Mouse (Mus musculus) midbrain, embryonic 10.5 days (tissue): ENCODE measurements around the gene Evi2. TPM values are rescaled to one million over a fixed set of nuclear protein-coding genes. Genes with fewer than 3 reads are reported as not detected.
A peak's percentile ranks its signal among the peaks of the same experiment; 100 is the strongest.

Source experiments
- DNase-seq: peaks from one replicate; pipeline ENCODE4 v3.0.0-alpha.2; 2017; ENCODE audit warnings: low spot score
- H3K27ac ChIP-seq: fragments of 300-500 bp; sonication (generic); replicated peaks from 2 replicates; pipeline ENCODE4 v1.5.1; 2016; ENCODE audit warnings: mild to moderate bottlenecking
- H3K27me3 ChIP-seq: fragments of 300-500 bp; sonication (generic); 2 replicates; pipeline ENCODE4 v1.6.1; 2016; ENCODE audit warnings: low read depth, mild to moderate bottlenecking; ENCODE audit not compliant: poor library complexity, severe bottlenecking
- H3K36me3 ChIP-seq: fragments of 300-500 bp; sonication (generic); 2 replicates; pipeline ENCODE4 v1.6.1; 2016; ENCODE audit warnings: mild to moderate bottlenecking, moderate library complexity
- H3K4me1 ChIP-seq: fragments of 300-500 bp; sonication (generic); 2 replicates; pipeline ENCODE4 v1.6.1; 2016
- H3K4me3 ChIP-seq: fragments of 300-500 bp; sonication (generic); 2 replicates; pipeline ENCODE4 v1.5.1; 2016; ENCODE audit warnings: mild to moderate bottlenecking, moderate library complexity
- H3K9me3 ChIP-seq: fragments of 300-500 bp; sonication (generic); replicated peaks from 2 replicates; pipeline ENCODE4 v1.6.1; 2016; ENCODE audit warnings: mild to moderate bottlenecking
- WGBS: fragments of 180-500 bp; shearing (Covaris S2); methylation state at CpG from one replicate; pipeline ENCODE4 v1.1.7; 2016; 5-methylcytosine and 5-hydroxymethylcytosine counted together
- polyA plus RNA-seq: library from polyadenylated mRNA; unstranded; fragments of >200 nt; fragmentation: Nextera tagmentation; extraction: Ambion mirVana; gene quantifications from 2 replicates; pipeline ENCODE4 v1.2.1, GENCODE M21; 2016

Gene Evi2
- polyA plus RNA-seq, 1 experiment from 2014 or later: 1.5 TPM

DNA sequence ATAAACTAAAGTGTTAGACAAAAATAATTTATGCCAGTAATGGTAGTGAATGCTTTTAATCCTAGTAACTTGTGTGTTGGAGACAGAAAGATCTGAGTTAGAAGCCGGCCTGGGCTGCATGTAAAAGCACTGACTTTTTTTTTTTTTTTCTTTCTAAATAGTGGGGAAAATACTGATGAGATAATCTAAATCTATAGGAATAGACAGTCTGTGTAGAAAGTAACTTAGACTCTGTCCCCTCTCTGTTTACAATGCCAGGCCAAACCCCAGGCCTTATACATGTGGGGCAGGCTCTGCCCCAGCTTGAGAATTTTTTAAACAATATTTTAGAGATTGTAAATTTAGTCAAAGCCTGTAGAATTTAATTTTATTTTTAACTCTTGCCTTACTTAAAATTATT lies 7.4 kb downstream of the Evi2 start:
- DNase-seq: no peak
- H3K9me3 ChIP-seq: no peaks in the 10 kb centered on the region

DNA sequence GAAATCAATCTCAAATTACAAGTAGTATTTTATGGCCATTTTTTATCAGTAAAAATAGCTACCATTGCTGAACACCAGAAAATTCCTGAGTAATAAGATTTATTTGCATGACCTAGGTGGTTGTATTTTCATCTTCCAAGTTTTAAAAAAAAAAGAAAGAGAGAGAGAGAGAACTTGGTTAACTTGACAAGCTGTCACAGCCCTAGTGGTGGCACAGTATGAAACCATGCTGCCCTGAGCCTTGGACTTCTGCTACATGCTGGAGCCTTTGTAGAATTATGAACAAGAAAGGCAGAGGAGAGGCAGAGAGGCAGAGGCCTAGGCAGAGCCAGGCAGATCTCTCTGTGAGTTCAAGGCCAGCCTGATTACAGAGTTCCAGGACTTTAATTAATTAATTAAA lies 8.5 kb downstream of the Evi2 start:
- H3K36me3 ChIP-seq: peaks cover 14% of the 10 kb centered on the region
- H3K9me3 ChIP-seq: no peaks in the 10 kb centered on the region
- no peaks in the 10 kb centered on the region for H3K27me3 ChIP-seq
- H3K4me1 ChIP-seq: no peaks in the 10 kb centered on the region
- DNase-seq: no peak
- no peak overlapping the region for H3K27ac ChIP-seq
- H3K4me3 ChIP-seq: no peak overlapping the region

More for the DNA sequence above, 7.4 kb downstream of the Evi2 start:
- Histone ChIP-seq H3K4me3 (no peak overlapping the region), H3K27me3 (no peaks in the 10 kb centered on the region), H3K4me1 (no peaks in the 10 kb centered on the region), H3K36me3 (peaks cover 23% of the 10 kb centered on the region), H3K27ac (no peak overlapping the region)
- 89% methylated on average over 1 of the region's 1 CpGs for WGBS

DNA sequence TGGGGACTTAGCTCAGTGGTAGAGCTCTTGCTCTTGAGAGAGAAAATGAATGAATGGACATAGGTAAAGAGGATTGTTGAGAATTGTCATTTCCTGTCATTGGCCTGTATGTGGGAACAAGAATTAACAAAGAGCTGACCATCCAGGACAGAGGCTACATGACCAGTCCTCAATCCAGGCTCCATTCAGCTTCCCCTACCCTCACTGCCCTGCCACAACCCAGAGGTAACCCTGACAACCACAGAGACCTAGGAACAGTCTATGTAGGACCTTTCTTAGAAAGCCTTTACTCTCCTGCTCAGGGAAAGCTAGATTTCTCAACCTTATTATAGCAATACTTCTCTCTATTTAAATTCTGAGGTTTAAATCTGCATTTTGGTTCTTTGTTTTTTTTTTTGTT lies 9.6 kb downstream of the Evi2 start:
- Histone ChIP-seq H3K4me3 (no peak overlapping the region), H3K4me1 (no peaks in the 10 kb centered on the region), H3K27ac (no peak overlapping the region), H3K36me3 (peaks cover 14% of the 10 kb centered on the region; the same call in 1 of the 2 replicates), H3K9me3 (no peaks in the 10 kb centered on the region), H3K27me3 (no peaks in the 10 kb centered on the region)
- no peak for DNase-seq

DNA sequence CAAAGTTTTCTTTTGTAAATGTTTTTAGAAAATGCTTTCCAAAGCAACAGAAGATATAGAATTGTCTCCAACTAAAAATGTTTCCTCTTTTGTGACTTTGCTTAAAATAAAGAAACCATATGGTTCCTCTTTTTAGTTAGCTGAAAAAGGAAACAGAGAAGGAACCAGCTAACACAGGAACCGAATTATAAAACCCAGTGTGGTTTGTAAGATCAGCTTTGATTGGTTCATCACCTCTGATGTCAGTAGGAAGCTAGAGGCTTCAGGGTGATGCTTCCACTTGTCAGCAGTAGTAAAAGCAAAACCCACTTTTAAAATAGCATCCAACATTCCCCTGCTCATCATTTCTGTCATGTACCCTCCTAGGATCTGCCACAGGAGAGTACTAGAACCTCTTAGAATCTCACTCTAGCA lies 10.5 kb downstream of the Evi2 start:
- 86% methylated on average over 1 of the region's 1 CpGs for WGBS
- H3K36me3 ChIP-seq: peaks cover 11% of the 10 kb centered on the region; the same call in 1 of the 2 replicates
- no peak for DNase-seq
- no peaks in the 10 kb centered on the region for H3K9me3 ChIP-seq
- no peaks in the 10 kb centered on the region for H3K27me3 ChIP-seq
- H3K4me3 ChIP-seq: no peak overlapping the region
- H3K27ac ChIP-seq: no peak overlapping the region
- no peaks in the 10 kb centered on the region for H3K4me1 ChIP-seq

DNA sequence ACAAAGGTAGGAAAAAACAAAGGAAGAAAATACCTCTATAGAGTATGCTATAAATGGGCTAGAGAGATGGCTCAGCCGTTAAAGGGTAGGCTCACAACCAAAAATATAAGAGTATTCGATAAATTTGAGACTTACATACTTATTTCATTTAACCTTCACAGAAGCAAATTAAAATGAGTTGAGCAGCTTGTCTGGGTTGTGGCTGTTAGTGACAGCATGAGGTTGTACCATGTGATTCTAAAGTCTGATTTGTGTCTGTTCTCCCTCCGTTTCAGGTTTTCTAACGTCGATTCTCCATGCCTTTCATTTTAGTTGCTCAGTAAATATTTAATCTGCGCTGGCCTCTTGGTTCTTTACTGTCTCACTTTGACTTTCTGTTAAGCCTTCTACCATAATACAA lies 11.1 kb downstream of the Evi2 start:
- Histone ChIP-seq H3K9me3 (no peaks in the 10 kb centered on the region), H3K36me3 (peaks cover 7% of the 10 kb centered on the region), H3K4me3 (no peak overlapping the region), H3K27ac (no peak overlapping the region), H3K4me1 (no peaks in the 10 kb centered on the region), H3K27me3 (no peaks in the 10 kb centered on the region)
- no peak for DNase-seq
- 91% methylated on average over 6 of the region's 6 CpGs for WGBS

DNA sequence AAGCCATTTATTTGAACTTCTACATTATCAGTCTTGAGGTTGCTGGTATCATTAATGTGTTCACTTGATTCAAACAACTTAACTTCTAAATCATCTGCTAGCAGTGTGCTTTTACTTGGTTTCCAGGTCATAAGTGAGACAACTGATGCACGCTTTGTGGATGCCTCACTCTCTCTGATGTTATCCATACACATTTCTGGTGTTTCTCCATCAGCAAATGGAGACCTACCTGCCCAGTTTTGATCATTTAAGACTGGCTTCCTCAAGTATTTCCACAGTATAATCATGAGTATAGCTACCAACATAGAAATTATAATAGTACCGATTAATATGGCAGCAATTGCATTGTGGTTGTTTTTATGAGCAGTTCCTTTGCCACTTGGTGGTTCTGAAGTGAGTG lies 14.6 kb downstream of the Evi2 start:
- DNase-seq: no peak
- H3K4me3 ChIP-seq: no peak overlapping the region
- H3K27ac ChIP-seq: no peak overlapping the region
- H3K27me3 ChIP-seq: no peaks in the 10 kb centered on the region
- peaks cover 2% of the 10 kb centered on the region; the same call in 1 of the 2 replicates for H3K36me3 ChIP-seq
- 98% methylated on average over 2 of the region's 2 CpGs for WGBS
- no peaks in the 10 kb centered on the region for H3K9me3 ChIP-seq
- H3K4me1 ChIP-seq: no peaks in the 10 kb centered on the region

DNA sequence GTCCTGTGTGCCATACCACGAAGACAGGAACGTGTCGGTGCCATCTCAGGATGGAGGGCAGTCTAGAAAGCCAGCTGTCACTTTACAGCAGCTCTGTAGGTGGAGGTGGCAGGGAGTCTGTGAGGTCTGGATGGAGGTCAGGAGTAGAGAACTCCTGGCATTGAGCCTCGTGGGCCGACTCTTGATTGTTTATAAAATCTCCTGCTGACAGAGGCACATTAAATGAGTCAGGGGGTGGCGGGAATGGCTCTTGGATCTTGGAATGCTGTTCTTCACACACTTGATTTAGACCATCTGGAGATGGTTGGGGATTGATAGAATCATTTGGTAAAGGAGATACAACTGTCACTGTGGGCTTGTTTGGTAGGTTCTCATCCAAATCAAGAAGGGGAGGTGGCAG lies 15.1 kb downstream of the Evi2 start:
- Histone ChIP-seq H3K27ac (no peak overlapping the region), H3K4me1 (no peaks in the 10 kb centered on the region), H3K27me3 (no peaks in the 10 kb centered on the region), H3K9me3 (no peaks in the 10 kb centered on the region), H3K36me3 (peaks cover 2% of the 10 kb centered on the region; the same call in 1 of the 2 replicates), H3K4me3 (no peak overlapping the region)
- DNase-seq: no peak
- WGBS: 71% methylated on average over 6 of the region's 6 CpGs

DNA sequence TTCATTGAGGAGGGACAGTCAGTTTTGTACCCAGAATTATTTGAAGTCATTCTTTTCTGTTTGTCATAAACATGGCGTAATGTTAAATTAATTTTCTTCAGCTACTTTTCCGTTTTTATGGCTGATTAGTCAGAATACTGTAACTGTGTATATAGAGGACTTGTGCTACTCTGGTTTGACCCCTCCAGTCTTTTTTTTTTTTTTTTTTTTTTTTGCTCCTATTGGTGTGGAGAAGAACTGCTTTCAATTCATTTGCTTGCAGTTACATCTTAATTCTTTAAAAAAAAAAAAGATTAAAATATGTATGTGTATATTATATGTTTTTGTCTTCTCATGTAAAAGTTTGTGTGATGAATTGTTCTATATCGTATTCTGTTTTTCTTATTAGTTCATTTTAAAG lies 18.4 kb downstream of the Evi2 start:
- no peak for DNase-seq
- no peak overlapping the region for H3K27ac ChIP-seq
- 93% methylated on average over 3 of the region's 3 CpGs for WGBS
- no peak overlapping the region for H3K4me3 ChIP-seq
- H3K9me3 ChIP-seq: no peaks in the 10 kb centered on the region
- no peaks in the 10 kb centered on the region for H3K4me1 ChIP-seq
- no peaks in the 10 kb centered on the region for H3K27me3 ChIP-seq
- H3K36me3 ChIP-seq: peaks cover 2% of the 10 kb centered on the region; the same call in 1 of the 2 replicates

GRCm38 (mm10) chr11:79504506-79504905 lies 25.9 kb downstream of the Evi2 start:
- no peak for DNase-seq
- 83% methylated on average over 7 of the region's 7 CpGs for WGBS
- H3K9me3 ChIP-seq: no peaks in the 10 kb centered on the region
- H3K4me3 ChIP-seq: no peak overlapping the region
- H3K4me1 ChIP-seq: peaks cover 27% of the 10 kb centered on the region
- H3K27ac ChIP-seq: no peak overlapping the region
- no peaks in the 10 kb centered on the region for H3K36me3 ChIP-seq
- no peaks in the 10 kb centered on the region for H3K27me3 ChIP-seq

DNA sequence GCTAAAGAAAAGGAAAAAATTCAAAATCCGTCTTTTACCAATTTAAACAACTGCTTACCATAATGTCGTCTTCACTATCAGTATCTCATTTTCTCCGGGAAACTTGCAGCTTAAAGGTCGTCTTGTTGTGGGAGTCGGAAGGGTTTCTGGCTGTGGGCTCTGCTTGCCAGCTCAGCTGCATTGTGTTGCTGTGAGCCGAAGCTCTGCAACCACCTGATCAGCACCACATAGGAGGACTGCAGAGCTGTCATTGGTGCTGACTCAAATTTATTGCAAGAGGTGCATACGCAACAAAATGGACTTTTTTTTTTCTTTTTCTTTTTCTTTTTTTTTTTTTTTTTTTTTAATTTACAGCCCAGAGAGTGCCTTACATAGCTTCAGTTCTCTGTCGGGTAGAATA lies 26.5 kb downstream of the Evi2 start, which contains the start of gene Omg:
TSS of gene Omg (minus strand) at position 240 of the 400 bp plus-strand sequence.
- Histone ChIP-seq H3K27ac (0 out of 2 replicates have a peak within 1 kb of the TSS, but pooled peaks have one; percentile 33), H3K4me1 (peaks cover 27% of the 10 kb centered on the region), H3K9me3 (no peaks in the 10 kb centered on the region), H3K27me3 (no peaks in the 10 kb centered on the region), H3K36me3 (no peaks in the 10 kb centered on the region), H3K4me3 (no peak within 1 kb of the TSS)
- WGBS: 47% methylated on average over 8 of the region's 8 CpGs
- DNase-seq: no peak

DNA sequence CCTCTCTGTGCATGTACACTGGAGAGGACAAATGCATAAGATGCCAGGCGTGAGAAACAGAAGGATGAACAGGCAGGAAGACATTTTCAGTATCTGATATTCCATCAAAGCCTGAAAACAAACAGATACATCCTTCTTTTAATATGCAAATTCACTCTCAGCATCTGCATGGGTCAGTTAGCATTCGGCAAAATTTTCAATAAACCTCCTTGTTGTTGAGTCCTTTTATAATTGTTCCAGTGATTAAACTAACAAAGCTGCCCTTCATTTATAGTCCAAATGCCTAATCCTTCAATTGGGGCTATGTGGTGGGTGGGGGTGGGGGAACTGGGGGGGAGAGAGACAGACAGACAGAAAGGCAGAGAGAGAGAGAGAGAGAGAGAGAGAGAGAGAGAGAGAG lies 27.5 kb downstream of the Evi2 start:
- Histone ChIP-seq H3K4me3 (no peak overlapping the region), H3K36me3 (no peaks in the 10 kb centered on the region), H3K27me3 (no peaks in the 10 kb centered on the region), H3K4me1 (peaks cover 27% of the 10 kb centered on the region), H3K9me3 (no peaks in the 10 kb centered on the region), H3K27ac (0 out of 2 replicates have a peak overlapping the region, but pooled peaks have one; percentile 33)
- WGBS: 37% methylated on average over 2 of the region's 2 CpGs
- DNase-seq: no peak

- Histone ChIP-seq H3K27me3 (no peaks in the 10 kb centered on the region), H3K4me1 (no peaks in the 10 kb centered on the region), H3K36me3 (peaks cover 28% of the 10 kb centered on the region), H3K27ac (no peak overlapping the region), H3K4me3 (no peak overlapping the region), H3K9me3 (no peaks in the 10 kb centered on the region)
- 74% methylated on average over 10 of the region's 10 CpGs for WGBS
- DNase-seq: no peak
These were observed 35.2 kb downstream of the Evi2 start for GRCm38 (mm10) chr11:79494976-79495800.

DNA sequence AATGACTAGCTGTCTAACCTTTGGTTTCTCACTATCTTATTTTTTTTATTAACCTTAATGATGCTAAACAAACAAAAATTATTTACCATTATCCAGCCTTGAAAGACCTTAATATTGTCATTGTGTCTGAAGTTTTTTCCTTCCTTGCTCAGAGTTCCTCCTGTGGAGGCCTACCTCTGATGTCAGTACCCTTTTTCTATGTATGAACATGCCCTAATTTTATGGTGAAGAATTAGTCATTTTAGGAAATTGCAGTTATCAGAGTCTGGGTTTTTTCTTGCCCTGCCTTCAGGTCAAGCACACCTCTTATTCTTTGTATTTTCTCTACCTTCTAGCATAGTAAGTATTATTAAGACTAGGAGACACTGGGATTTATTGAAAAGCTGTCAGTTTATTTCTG lies 45.7 kb downstream of the Evi2 start:
- Histone ChIP-seq H3K4me1 (no peaks in the 10 kb centered on the region), H3K9me3 (no peaks in the 10 kb centered on the region), H3K36me3 (peaks cover 57% of the 10 kb centered on the region), H3K27ac (no peak overlapping the region), H3K27me3 (no peaks in the 10 kb centered on the region), H3K4me3 (no peak overlapping the region)
- no peak for DNase-seq
